Mouse (Mus musculus) heart, adult 2 months (tissue): ENCODE measurements at regions not wholly inside any gene's neighbourhood (a gene's known extent, or its start where the extent isn't known, plus 50 kb on each side); places are given as distances from the start of the nearest gene placed in this dataset.

ENCODE experiments used
- CTCF ChIP-seq: fragments of 200-600 bp; IDR thresholded peaks from 2 replicates; pipeline ENCODE4 v1.8.1; 2022; ENCODE audit warnings: antibody characterized with exemption, mild to moderate bottlenecking, moderate library complexity
- EP300 ChIP-seq: fragments of 200-500 bp; IDR thresholded peaks from 2 replicates; pipeline ENCODE4 v1.6.1; 2011; ENCODE audit warnings: low read depth, low read length, control low read depth; ENCODE audit not compliant: insufficient read depth
- POLR2A ChIP-seq: fragments of 200-500 bp; IDR thresholded peaks from 2 replicates; pipeline ENCODE4 v1.6.1; 2011; ENCODE audit warnings: mild to moderate bottlenecking, low read depth, low read length, control low read depth; ENCODE audit not compliant: insufficient read depth

DNA sequence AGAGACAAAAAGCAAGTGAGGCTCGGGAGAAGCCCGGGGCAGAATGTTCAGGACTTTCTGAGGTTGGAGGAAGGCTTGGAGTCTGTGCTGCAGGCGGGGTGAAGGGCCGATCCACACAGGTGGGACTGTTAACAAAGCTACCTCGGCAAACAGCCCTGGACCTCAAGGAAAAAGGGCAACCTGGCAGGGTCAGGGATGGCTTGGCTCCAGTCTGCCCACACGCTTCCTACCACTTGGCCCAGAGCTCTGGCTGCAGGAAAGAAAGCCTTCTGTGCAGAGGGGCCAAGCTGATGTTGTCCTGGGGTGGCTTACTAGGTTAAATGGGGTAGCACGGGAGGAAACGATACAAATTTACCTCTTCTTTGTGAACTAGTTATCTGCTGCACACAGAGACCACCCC is 121.5 kb upstream of the Rybp start:
- TF ChIP-seq POLR2A (no peak), CTCF (no peak), EP300 (no peak)
